Mouse (Mus musculus): ENCODE data around the gene Hmgcs2.

The Hmgcs2 gene

DNA sequence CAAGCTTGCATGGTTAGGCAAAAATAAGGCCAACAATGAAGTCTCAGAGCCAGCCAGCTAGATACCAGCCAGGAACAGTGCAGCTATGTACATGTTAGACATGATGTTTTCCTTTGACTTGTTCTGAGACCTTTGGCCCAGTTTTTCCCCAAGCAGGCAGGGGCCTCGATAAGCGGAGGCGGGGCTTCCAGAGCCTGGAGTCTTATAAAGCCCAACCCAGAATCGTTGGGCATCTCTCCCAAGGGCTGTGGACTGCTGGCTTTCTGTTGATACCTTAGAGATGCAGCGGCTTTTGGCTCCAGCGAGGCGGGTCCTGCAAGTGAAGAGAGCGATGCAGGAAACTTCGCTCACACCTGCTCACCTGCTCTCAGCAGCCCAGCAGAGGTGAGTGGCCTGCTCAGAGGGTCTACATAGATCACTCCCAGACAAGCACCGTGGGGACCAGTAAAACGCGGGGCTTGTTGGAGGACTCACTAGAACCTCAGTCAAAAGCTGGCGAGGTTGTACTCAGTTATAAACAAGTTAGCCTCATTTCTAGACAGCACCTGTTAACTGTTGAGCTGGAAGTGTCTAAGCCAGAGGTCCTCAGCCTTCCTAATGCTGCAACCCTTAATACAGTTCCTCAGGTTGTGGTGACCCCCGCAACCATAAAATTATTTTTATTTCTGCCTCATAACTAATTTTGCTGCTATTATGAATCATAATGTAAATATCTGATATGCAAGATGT, at the start of gene Hmgcs2:
TSS of gene Hmgcs2 (plus strand) at position 232 of the 729 bp plus-strand sequence.
- no peak for DNase-seq (ENCODE audit: low read depth in 2 of 2, low spot score in 2 of 2)

DNA sequence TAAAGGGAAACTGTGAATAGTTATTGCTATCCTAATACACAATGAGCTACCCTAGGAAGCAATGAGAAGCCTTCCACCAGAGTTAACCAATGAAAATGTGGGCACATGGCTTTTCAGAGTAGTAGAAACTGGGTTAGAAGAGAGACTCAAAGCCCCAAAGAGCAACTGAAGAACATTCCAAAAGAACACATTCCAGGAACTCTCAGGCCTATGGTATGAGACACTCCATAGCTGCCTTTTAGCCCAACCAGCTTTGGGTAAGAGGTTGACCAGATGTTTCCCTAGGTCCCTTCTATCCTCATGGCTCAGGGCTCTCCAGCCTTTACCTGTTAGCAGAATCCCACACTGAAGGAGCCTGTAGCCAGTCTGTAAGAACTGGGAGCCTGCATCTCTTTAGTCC, 46.7 kb upstream of the Hmgcs2 start:
- no peak for DNase-seq (ENCODE audit: low read depth in 2 of 2, low spot score in 2 of 2)

DNA sequence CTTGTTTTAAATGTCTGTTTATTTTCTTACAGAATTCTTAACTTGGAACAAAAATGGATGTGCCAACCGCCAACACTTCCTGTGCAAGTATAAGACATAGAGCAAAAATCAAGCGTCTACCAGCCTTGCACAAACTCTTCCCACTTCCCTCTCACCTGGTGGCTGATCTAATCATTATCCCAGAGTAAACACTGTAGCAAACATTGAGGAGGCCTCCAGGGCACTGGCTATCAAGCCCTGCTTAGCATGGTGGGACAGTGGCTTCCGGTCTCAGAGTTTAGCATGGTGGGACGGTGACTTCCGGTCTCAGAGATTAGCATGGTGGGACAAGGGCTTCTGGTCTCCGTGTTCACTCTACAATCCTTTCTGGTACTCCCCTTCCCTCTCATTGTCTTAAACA, 44.0 kb upstream of the Hmgcs2 start:
- DNase-seq (ENCODE audit: low read depth in 2 of 2, low spot score in 2 of 2) = no peak

- DNase-seq (ENCODE audit: low read depth in 2 of 2, low spot score in 2 of 2) = no peak
These were observed 43.0 kb upstream of the Hmgcs2 start for GRCm38 (mm10) chr3:98237240-98237639.

DNA sequence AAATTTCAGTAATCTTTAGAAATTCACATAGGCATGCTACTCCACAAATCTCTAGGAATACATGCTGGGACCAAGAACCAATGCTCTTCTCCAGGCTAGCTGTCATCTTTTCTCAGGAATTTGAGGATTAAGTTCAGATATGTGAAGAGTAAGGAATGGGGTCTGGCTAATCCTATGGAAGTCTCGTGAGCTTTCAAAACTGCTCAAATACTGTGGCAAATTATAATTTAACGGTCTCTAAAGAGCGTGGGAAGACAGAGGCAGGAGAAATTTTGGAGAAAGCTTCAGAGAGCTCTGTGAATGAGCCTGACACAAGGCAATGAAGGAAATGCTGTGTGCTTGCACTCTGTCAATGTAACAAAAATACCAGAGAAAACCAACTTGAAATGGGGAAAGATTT, 42.1 kb upstream of the Hmgcs2 start:
- no peak for DNase-seq (ENCODE audit: low read depth in 2 of 2, low spot score in 2 of 2)

- DNase-seq (ENCODE audit: low read depth in 2 of 2, low spot score in 2 of 2) = no peak
These were observed 38.2 kb upstream of the Hmgcs2 start for GRCm38 (mm10) chr3:98242051-98242450.

DNA sequence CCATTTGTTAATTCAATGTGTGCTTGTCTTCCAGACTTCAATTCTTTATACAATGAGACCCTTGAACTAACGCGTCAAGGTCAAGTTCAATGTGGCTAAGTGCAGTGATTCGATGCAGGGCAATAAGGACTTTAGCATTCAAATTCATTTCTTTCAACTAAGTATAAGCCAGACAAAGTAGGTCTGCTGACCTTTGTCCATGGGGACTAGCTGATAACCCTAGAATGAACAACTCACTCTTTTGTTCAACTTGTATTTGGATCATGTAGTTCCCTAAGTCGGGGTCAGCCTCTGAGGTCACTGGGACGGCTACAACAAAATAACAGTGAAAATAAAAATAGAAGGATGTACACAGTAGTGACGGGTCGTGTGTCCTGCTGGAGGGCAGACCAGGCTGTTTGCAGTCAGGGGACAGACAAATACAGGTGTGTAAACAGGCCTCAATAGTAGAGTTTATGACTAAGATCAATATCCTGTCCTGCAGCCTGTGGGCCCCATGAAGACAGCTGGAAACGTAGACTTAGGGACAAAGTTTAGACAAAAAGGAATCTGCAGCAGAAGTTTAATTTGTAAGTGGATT, 37.7 kb upstream of the Hmgcs2 start:
- no peak for DNase-seq (ENCODE audit: low read depth in 2 of 2, low spot score in 2 of 2)

- no peak for DNase-seq (ENCODE audit: low read depth in 2 of 2, low spot score in 2 of 2)
These were observed 34.3 kb upstream of the Hmgcs2 start for GRCm38 (mm10) chr3:98245892-98246291.

- DNase-seq (ENCODE audit: low read depth in 2 of 2, low spot score in 2 of 2) = no peak
These were observed 33.1 kb upstream of the Hmgcs2 start for GRCm38 (mm10) chr3:98246985-98247751.

DNA sequence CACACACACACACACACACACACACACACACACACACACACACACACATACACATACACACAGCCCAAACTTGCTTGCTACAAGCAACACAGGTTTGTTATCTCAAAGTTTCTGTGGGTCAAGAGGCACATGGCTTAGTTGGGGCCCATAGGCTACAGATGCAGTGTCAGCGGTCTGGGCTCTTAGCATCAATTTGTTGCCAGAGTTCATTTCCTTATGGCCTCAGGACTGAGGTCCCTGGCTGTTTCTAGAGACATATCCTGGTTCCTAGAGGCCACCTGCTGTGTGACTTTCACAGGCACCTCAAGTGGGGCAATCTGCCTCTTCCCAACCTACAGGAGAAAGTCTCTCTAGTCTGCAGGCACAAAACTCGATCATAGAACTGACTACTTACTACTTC, 30.9 kb upstream of the Hmgcs2 start:
- no peak for DNase-seq (ENCODE audit: low read depth in 2 of 2, low spot score in 2 of 2)

GRCm38 (mm10) chr3:98249833-98250448, 30.3 kb upstream of the Hmgcs2 start:
- no peak for DNase-seq (ENCODE audit: low read depth in 2 of 2, low spot score in 2 of 2)

GRCm38 (mm10) chr3:98254059-98254458, 26.2 kb upstream of the Hmgcs2 start:
- no peak for DNase-seq (ENCODE audit: low read depth in 2 of 2, low spot score in 2 of 2)

GRCm38 (mm10) chr3:98254656-98255583, 25.3 kb upstream of the Hmgcs2 start:
- no peak for DNase-seq (ENCODE audit: low read depth in 2 of 2, low spot score in 2 of 2)

GRCm38 (mm10) chr3:98258723-98259122, 21.5 kb upstream of the Hmgcs2 start:
- no peak for DNase-seq (ENCODE audit: low read depth in 2 of 2, low spot score in 2 of 2)

GRCm38 (mm10) chr3:98259271-98259751, 20.9 kb upstream of the Hmgcs2 start:
- DNase-seq (ENCODE audit: low read depth in 2 of 2, low spot score in 2 of 2) = no peak

DNA sequence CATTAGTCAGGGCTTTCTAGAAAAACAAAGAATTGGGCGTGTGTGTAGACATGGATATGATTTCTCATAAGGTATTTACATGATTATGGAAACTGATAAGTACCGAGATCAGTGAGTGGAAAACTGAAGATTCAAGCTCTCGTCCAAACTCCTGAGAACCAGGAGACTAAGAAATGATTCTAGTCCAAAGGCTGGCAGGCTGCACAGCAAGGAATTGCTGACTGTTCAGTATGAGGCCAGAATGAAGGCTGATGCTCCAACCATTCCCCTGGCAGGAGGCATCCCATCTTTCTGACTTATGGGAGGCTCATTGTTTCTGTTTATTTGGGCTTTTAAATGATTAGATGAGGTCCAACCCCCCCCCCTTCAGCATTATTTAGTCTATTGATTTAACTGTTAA, 19.7 kb upstream of the Hmgcs2 start:
- no peak for DNase-seq (ENCODE audit: low read depth in 2 of 2, low spot score in 2 of 2)

DNA sequence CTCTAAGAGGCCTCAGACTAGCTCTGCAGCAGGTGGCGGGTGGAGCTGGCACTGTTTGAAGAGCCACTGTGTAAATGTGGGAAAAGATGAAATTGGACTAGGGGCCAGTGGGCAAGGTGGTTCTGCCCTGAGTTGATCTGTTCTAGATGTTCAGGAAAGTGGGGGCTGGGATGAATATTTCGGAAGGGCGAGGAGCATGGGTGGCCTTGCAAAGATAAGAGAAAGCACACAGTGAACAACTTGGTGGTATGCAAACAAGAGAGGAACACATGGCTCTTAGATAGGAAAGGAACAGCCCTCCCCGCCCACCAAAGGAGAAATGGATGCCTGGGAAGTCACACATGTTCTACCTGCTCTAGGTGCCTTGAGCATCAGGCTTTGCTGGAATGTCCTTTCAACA, 18.8 kb upstream of the Hmgcs2 start:
- DNase-seq (ENCODE audit: low read depth in 2 of 2, low spot score in 2 of 2) = no peak

DNA sequence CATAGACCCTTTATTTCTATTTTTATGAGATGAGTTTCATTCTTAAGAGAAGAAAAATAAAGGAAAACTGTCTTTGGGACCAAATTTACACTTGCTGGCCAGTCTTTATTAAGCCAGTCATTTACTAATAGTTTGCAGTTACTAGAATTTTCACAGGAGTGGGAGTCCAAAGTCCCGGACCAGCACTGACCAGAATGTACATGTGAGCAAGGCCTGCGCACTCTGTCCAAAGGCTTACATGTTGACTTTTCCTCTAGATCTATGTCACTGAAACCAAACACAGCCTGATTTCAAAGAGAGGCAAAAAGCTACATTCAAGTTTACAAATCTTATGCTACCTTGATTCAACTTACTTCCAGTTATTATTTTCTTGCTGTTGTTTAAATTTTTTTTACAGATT, 18.1 kb upstream of the Hmgcs2 start:
- no peak for DNase-seq (ENCODE audit: low read depth in 2 of 2, low spot score in 2 of 2)

DNA sequence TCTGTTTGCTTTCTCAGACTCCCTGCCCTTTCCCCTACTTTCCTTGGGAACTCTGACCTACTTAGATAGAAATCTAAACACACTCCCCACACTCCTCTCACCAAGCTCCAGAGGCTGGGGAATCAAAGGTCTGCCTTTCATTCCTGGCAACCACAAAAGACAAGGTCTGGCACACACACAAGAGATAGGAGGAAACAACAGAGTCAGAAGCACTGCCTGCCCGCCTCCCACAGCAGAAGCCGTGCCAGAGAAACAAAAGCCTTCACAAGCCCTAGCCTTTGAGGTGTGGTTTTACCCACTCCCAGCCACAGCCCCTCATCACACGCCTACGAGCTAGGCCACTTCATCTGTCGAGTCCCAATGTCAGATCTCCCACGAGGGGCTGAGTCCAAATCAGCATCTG, 13.0 kb upstream of the Hmgcs2 start:
- DNase-seq (ENCODE audit: low read depth in 2 of 2, low spot score in 2 of 2) = no peak

DNA sequence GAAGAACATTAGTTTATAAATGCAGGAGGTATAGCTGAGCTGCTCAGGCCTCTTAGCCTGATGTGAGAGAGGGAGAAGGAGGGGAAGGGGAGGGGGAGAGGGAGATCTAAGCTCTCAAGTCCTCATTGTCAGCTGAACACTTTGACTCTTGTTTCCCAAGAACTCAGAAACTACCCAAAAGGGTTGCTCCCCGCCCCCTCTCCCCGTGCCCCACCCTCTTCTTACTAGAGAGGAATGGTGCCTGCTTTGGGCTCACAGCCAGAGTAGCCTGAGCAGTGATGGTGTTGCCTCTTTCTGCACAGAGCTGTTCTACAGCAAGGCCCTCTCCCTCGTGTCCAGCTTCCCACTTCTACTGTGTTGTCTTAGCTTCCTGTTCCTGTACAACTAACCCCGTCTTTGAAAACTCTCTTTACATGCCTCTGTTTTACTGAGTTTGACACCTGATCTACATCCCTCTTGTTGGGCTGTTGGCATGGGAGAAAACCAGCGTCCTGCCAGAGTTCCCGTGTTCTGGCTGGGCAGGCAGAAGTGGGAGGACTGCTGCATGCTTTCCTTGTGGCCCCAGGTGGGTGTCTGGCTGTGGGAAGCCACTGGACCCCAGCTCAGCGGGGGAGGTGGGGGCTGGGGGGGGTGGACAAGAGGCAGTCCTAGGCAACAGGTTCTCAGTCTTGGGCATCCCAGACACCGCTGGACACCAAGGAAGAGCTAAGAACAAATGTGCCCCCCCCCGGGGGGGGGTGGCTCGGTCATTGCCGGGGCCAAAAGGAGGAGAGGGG, 6.4 kb upstream of the Hmgcs2 start:
- no peak for DNase-seq (ENCODE audit: low read depth in 2 of 2, low spot score in 2 of 2)
